Mouse (Mus musculus) midbrain, embryonic 14.5 days (tissue): Measurements from ENCODE around the gene 1810010D01Rik. TPM values are rescaled to one million over a fixed set of nuclear protein-coding genes. Genes with fewer than 3 reads are reported as not detected.

ENCODE experiments used
- ATAC-seq: fragments of 200-750 bp; cut with Nextera tagmentation; 2 replicates; pipeline ENCODE4 v1.8.0; 2017; ENCODE audit warnings: moderate number of reproducible peaks, moderate library complexity; ENCODE audit not compliant: low FRiP score, low TSS enrichment
- DNase-seq: peaks from one replicate; pipeline ENCODE4 v3.0.0-alpha.2; 2015
- H3K27ac ChIP-seq: fragments of 300-500 bp; sonication (generic); replicated peaks from 2 replicates; pipeline ENCODE4 v1.5.1; 2014; ENCODE audit warnings: mild to moderate bottlenecking, low read depth, low read length, moderate library complexity
- H3K27me3 ChIP-seq: fragments of 300-500 bp; sonication (generic); 2 replicates; pipeline ENCODE4 v1.6.1; 2014; ENCODE audit warnings: low read length, control low read depth, mixed read lengths; ENCODE audit not compliant: control insufficient read depth, insufficient read depth
- H3K36me3 ChIP-seq: fragments of 300-500 bp; sonication (generic); 2 replicates; pipeline ENCODE4 v1.6.1; 2014; ENCODE audit warnings: low read length, control low read depth; ENCODE audit not compliant: control insufficient read depth, insufficient read depth
- H3K4me1 ChIP-seq: fragments of 300-500 bp; sonication (generic); 2 replicates; pipeline ENCODE4 v1.6.1; 2014; ENCODE audit warnings: mild to moderate bottlenecking, antibody characterized with exemption, low read length, control low read depth; ENCODE audit not compliant: control insufficient read depth, insufficient read depth
- H3K4me2 ChIP-seq: fragments of 300-500 bp; sonication (generic); 2 replicates; pipeline ENCODE4 v1.6.1; 2014; ENCODE audit warnings: mild to moderate bottlenecking, low read length, moderate library complexity
- H3K4me3 ChIP-seq: fragments of 300-500 bp; sonication (generic); replicated peaks from 2 replicates; pipeline ENCODE4 v1.5.1; 2014; ENCODE audit warnings: low read depth, low read length
- H3K9ac ChIP-seq: fragments of 300-500 bp; sonication (generic); replicated peaks from 2 replicates; pipeline ENCODE4 v1.6.1; 2014; ENCODE audit warnings: mild to moderate bottlenecking, low read length, moderate library complexity
- H3K9me3 ChIP-seq: fragments of 300-500 bp; sonication (generic); 2 replicates; pipeline ENCODE4 v1.6.1; 2016; ENCODE audit warnings: low read length, control low read depth, mixed read lengths; ENCODE audit not compliant: control insufficient read depth
- WGBS: fragments of 180-500 bp; shearing (Covaris S2); extraction: QIAGEN DNeasy Blood & Tissue Kit; methylation state at CpG from one replicate; pipeline ENCODE4 v1.1.7; 2014; 5-methylcytosine and 5-hydroxymethylcytosine counted together
- polyA plus RNA-seq: library from polyadenylated mRNA; unstranded; fragments of >200 nt; fragmentation: Nextera tagmentation; extraction: Ambion mirVana; gene quantifications from 2 replicates; pipeline ENCODE4 v1.2.1, GENCODE M21; 2014

Gene 1810010D01Rik
- polyA plus RNA-seq = 0.33 TPM in 1 of 2 replicates, not detected in the other

DNA sequence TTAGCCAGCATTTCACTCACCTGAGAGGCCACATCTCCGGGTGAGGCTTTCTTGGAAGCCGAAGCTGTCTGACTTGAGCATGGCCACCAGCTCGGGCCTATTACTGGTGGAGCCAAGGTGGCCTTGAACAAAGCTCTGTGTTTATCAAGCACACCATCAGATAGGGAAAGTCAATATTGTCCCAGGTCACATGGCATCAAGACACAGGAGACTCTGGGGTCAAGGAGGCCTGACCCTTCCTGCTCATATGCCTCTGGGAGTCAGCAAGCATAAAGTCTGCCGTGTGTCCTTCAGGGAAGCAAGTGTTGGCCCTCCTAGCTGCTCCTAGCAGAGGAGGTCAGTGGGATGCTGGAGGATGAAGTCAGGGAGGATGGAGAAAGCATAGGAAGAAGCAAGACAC is at the start of gene 1810010D01Rik:
Gene 1810010D01Rik (minus strand): TSS at position 114 of the 400 bp plus-strand sequence.
- WGBS = 91% methylated on average over 4 of the region's 4 CpGs
- H3K27ac ChIP-seq = peak within 1 kb of the TSS; percentile 91
- H3K27me3 ChIP-seq = no peaks in the 10 kb centered on the region
- no peak for ATAC-seq
- H3K36me3 ChIP-seq = no peaks in the 10 kb centered on the region
- H3K4me3 ChIP-seq = no peak within 1 kb of the TSS
- H3K9me3 ChIP-seq = no peaks in the 10 kb centered on the region
- H3K4me1 ChIP-seq = peaks cover 37% of the 10 kb centered on the region; the same call in 1 of the 2 replicates
- H3K9ac ChIP-seq = 0 out of 2 replicates have a peak within 1 kb of the TSS, but pooled peaks have one; percentile 53
- no peak within 1 kb of the TSS for H3K4me2 ChIP-seq
- no peak for DNase-seq

DNA sequence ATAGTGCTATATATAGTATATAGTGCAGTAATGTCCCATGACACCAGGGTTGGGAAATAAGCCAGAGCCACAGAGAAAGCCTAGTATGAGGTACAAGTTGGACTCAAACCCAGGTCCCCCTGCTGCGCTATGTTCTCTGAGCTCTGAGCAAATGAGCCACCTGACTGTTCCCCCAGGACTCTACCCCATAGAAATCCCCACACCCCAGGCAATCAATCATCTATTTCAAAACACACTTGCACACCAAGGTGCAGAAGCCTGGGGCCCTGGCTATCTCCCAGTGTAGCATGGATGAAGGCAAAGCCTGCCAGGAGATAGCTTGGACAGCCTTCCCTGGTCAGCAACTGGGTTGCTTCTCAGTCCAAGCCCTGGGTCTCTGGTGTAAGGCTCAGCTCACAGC is 48.2 kb upstream of the 1810010D01Rik start:
- Histone ChIP-seq H3K9ac (no peak overlapping the region), H3K9me3 (no peaks in the 10 kb centered on the region), H3K4me2 (no peak overlapping the region), H3K36me3 (0 out of 2 replicates have a peak, but pooled peaks cover 3% of the 10 kb centered on the region), H3K27me3 (no peaks in the 10 kb centered on the region), H3K27ac (no peak overlapping the region), H3K4me3 (no peak overlapping the region), H3K4me1 (no peaks in the 10 kb centered on the region)
- DNase-seq (no peak), ATAC-seq (no peak)
- WGBS = 96% methylated on average over 1 of the region's 1 CpGs

DNA sequence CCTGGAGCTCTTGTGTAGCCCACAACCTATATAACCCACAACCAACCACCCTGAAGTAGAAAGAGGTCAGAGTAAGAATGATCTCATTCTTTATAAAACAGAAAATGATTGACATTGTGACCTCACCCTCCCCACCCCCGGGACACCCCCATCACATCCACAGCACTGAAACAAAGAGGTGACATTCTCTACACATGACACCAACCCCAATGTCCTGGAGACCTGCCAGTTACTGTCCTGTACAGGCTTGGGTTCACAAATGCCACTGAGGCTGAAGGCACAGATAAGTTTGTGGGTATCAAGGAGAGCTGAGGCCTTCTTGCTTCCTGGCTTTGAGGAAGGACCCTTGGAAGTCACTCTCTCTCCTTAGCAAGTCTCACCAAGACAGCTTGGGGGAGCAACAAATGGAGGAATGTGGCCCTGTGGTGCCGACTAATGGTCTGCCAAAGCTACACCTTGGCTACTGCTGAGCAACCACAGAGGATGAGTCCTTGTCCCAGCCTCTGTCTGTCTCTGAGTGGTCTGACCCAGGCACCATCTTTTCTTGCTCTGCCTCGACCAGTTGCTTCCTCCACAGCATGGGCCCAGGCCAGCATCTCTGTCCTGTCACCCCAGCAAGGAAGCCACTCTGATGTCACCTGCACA is 46.2 kb upstream of the 1810010D01Rik start:
- H3K9me3 ChIP-seq = no peaks in the 10 kb centered on the region
- no peaks in the 10 kb centered on the region for H3K27me3 ChIP-seq
- no peaks in the 10 kb centered on the region for H3K4me1 ChIP-seq
- H3K4me3 ChIP-seq = no peak overlapping the region
- WGBS = 58% methylated on average over 3 of the region's 3 CpGs
- no peak for DNase-seq
- H3K27ac ChIP-seq = no peak overlapping the region
- H3K9ac ChIP-seq = no peak overlapping the region
- H3K4me2 ChIP-seq = no peak overlapping the region
- no peak for ATAC-seq
- H3K36me3 ChIP-seq = 0 out of 2 replicates have a peak, but pooled peaks cover 3% of the 10 kb centered on the region

DNA sequence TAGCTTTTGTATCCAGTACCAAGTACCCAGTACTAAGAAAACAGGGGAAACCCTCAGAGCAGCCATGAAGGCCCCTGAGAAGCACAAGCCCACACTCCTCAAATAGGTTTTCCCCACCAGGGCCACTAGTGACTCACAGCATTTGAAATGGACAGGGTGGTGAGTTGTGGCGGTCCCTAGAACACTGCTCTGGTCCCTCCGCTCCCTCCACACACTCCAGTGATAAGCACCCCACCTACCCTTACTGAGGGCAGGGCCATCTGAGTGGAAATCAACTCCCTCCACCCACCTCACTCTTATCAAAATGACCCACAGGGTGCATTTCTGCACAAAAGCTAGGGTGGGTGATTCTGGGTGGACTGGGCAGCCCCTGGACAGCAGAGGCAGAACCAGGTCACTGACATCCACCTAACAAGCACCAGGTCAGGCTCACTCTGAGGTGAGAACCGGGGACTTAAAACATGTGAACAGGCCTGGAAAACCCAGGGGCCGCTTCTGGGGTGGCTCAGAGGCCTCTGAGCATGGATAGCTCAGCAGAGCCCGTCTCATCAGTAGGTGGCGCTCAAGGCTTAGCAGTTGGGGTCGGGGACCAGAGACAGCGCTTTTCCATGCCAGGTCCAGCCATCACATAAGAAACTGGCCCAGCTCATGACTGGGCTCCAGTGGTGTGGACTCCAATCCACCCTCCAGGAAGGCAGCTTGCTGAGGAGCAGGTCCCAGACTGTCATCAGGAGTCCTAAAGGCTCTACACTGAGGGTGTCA is 45.0 kb upstream of the 1810010D01Rik start:
- Histone ChIP-seq H3K4me1 (no peaks in the 10 kb centered on the region), H3K4me3 (no peak overlapping the region), H3K27me3 (no peaks in the 10 kb centered on the region), H3K36me3 (0 out of 2 replicates have a peak, but pooled peaks cover 3% of the 10 kb centered on the region), H3K9me3 (no peaks in the 10 kb centered on the region), H3K4me2 (no peak overlapping the region), H3K9ac (no peak overlapping the region), H3K27ac (no peak overlapping the region)
- 25% methylated on average over 8 of the region's 8 CpGs for WGBS
- DNase-seq (peak; percentile 89), ATAC-seq (peak; percentile 60; the same call in 1 of the 2 replicates)

DNA sequence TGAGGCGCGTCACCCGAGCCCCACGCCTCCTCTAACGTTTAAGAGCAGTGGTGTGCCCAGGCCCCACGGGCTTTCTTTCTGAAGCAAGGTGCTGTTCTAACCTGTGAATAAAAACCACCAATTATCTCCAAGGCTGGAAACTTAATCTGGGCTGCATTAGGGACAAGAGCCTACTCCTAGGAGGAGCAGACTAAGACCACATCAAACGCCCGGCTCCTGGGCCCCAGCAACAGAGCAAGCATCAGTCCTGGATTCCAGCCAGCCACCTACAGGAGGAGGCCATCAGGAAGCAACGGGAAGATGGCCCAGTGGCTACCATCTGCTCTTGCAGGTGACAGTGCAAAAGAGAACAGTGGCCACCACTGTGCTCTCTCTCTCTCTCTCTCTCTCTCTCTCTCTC is 42.3 kb upstream of the 1810010D01Rik start:
- Histone ChIP-seq H3K36me3 (no peaks in the 10 kb centered on the region), H3K9me3 (no peaks in the 10 kb centered on the region)
- 77% methylated on average over 9 of the region's 9 CpGs for WGBS

DNA sequence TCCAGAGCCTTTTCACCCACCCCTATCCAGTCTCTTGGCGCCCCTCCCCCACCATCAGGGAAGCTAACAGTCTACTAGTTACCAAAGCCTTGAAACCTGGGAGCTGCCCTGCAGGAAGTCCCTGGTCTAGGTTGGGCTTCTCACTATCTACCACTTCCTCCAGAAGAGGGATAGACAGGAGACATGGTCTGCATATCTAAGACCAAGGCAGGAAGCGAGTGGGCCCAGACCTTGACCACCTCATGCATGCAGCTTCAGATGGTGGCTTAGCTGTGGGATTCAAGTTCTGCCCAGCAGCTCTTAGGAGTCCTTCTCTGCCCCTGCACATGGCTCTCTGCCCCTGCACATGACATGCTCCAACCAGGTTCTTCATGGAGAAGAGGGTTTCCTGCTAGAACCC is 41.0 kb upstream of the 1810010D01Rik start:
- ATAC-seq (no peak), DNase-seq (no peak)
- no peaks in the 10 kb centered on the region for H3K36me3 ChIP-seq
- H3K4me3 ChIP-seq = no peak overlapping the region
- no peaks in the 10 kb centered on the region for H3K27me3 ChIP-seq
- H3K9me3 ChIP-seq = no peaks in the 10 kb centered on the region
- no peak overlapping the region for H3K9ac ChIP-seq
- H3K4me1 ChIP-seq = no peaks in the 10 kb centered on the region
- H3K27ac ChIP-seq = no peak overlapping the region
- 93% methylated on average over 2 of the region's 2 CpGs for WGBS
- H3K4me2 ChIP-seq = no peak overlapping the region

More for the DNA sequence above, 42.3 kb upstream of the 1810010D01Rik start:
- no peak for DNase-seq
- no peak overlapping the region for H3K4me2 ChIP-seq
- no peaks in the 10 kb centered on the region for H3K4me1 ChIP-seq
- no peak for ATAC-seq
- H3K27me3 ChIP-seq = no peaks in the 10 kb centered on the region
- H3K27ac ChIP-seq = no peak overlapping the region
- H3K4me3 ChIP-seq = no peak overlapping the region
- H3K9ac ChIP-seq = no peak overlapping the region

DNA sequence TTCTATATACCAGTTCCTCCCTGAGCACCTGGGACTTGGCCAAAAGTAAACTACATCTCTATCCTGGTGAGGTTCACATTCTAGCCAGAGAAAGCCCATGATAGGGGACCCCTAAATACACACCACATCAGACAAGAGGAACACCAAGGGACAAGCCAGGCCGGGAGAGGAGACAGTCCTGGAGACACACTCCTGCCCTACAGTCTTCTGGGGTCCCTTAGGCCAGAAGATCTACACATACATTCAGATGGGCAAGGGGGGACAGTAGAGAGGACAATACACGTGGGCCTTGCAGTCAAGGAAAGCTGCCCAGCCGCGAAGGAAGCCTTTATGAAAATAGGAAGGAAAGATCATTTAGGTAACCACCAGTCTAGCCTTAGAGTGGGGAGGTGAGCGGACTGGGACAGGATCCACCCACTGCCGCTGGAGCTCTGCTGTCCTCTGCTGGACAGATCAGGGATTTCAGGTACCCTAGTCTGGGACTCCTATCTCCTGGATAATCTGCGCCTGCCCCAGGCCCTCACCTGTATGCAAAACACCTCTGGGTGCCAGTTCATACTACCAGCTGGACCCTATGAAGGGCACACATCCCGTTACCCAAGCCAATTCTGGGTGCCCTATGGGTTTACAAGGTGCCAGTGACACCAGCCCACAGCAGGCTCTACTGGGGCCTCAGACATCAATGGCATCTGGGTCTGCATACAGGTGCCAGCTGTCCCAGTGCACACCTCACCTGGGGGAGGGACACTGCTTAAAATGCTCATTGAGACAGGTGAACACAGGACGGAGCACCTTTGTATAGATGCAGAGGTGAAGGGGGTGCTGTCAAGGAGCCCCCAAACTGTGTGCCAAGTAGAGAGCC is 35.2 kb upstream of the 1810010D01Rik start:
- WGBS = 12% methylated on average over 9 of the region's 9 CpGs

DNA sequence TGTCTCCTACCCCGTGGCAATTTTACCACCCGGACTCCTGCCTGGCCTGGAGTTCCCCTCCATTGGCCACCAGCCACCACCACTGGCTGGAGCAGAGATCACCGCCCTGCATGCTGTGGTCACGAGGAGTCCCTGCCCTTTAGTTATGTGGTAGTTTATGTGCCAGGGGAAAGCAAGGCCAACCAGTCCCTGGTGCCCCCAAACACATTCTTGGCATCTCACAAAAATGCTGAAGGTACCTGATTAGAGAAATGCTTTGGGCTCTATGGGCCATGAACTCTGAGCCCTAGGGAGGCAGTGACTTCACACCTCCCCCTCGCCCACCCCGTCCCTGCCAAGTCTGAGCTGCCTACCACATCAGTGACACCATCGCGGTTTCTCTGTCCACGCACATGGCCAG is 34.1 kb upstream of the 1810010D01Rik start:
- no peaks in the 10 kb centered on the region for H3K27me3 ChIP-seq
- no peaks in the 10 kb centered on the region for H3K36me3 ChIP-seq
- H3K4me1 ChIP-seq = 0 out of 2 replicates have a peak, but pooled peaks cover 3% of the 10 kb centered on the region
- ATAC-seq (no peak), DNase-seq (no peak)
- H3K27ac ChIP-seq = no peak overlapping the region
- WGBS = 78% methylated on average over 9 of the region's 9 CpGs
- H3K9ac ChIP-seq = no peak overlapping the region
- no peaks in the 10 kb centered on the region for H3K9me3 ChIP-seq
- H3K4me2 ChIP-seq = no peak overlapping the region
- H3K4me3 ChIP-seq = no peak overlapping the region

More for the DNA sequence above, 35.2 kb upstream of the 1810010D01Rik start:
- no peak overlapping the region for H3K4me3 ChIP-seq
- ATAC-seq (peak; percentile 74; the same call in 1 of the 2 replicates), DNase-seq (peak; percentile 85)
- H3K4me1 ChIP-seq = 0 out of 2 replicates have a peak, but pooled peaks cover 3% of the 10 kb centered on the region
- H3K4me2 ChIP-seq = no peak overlapping the region
- no peaks in the 10 kb centered on the region for H3K9me3 ChIP-seq
- H3K27me3 ChIP-seq = no peaks in the 10 kb centered on the region
- H3K27ac ChIP-seq = no peak overlapping the region
- H3K36me3 ChIP-seq = no peaks in the 10 kb centered on the region
- 0 out of 2 replicates have a peak overlapping the region, but pooled peaks have one; percentile 23 for H3K9ac ChIP-seq
